Mouse (Mus musculus): ENCODE measurements around the gene Esp18.

The Esp18 gene

GRCm38 (mm10) chr17:39406059-39406458, at the start of gene Esp18:
Esp18 (plus strand) TSS chr17:39406359.
- no peak for ATAC-seq (ENCODE audit: low TSS enrichment)

DNA sequence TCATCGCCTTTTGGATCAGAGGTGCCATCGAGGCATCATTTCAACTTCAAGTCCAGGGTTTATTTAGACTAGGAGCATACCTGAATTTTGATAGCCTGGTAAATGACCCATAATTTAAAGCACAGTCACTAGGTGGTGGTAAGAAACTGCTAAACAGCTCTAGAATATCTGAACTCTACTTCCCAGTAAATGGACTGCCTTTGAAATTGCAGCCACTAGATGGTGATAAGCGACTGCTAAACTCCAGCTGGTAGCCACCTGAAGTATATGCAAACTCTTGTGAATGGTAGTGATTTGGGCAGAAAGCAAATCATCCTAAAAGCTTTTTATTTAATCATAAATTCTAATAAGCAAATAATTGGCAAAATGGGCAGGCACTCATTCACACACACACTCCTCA, 42.8 kb upstream of the Esp18 start:
- ATAC-seq (ENCODE audit: low TSS enrichment): peak; percentile 78; the same call in 1 of the 2 replicates
